Mouse (Mus musculus) midbrain, embryonic 14.5 days (tissue): ENCODE measurements around the gene Gm10518. TPM values are rescaled to one million over a fixed set of nuclear protein-coding genes. Genes with fewer than 3 reads are reported as not detected.

Experiments
- ATAC-seq: fragments of 200-750 bp; cut with Nextera tagmentation; 2 replicates; pipeline ENCODE4 v1.8.0; 2017; ENCODE audit warnings: moderate number of reproducible peaks, moderate library complexity; ENCODE audit not compliant: low FRiP score, low TSS enrichment
- DNase-seq: peaks from one replicate; pipeline ENCODE4 v3.0.0-alpha.2; 2015
- H3K27ac ChIP-seq: fragments of 300-500 bp; sonication (generic); replicated peaks from 2 replicates; pipeline ENCODE4 v1.5.1; 2014; ENCODE audit warnings: mild to moderate bottlenecking, low read depth, low read length, moderate library complexity
- H3K27me3 ChIP-seq: fragments of 300-500 bp; sonication (generic); 2 replicates; pipeline ENCODE4 v1.6.1; 2014; ENCODE audit warnings: low read length, control low read depth, mixed read lengths; ENCODE audit not compliant: control insufficient read depth, insufficient read depth
- H3K36me3 ChIP-seq: fragments of 300-500 bp; sonication (generic); 2 replicates; pipeline ENCODE4 v1.6.1; 2014; ENCODE audit warnings: low read length, control low read depth; ENCODE audit not compliant: control insufficient read depth, insufficient read depth
- H3K4me1 ChIP-seq: fragments of 300-500 bp; sonication (generic); 2 replicates; pipeline ENCODE4 v1.6.1; 2014; ENCODE audit warnings: mild to moderate bottlenecking, antibody characterized with exemption, low read length, control low read depth; ENCODE audit not compliant: control insufficient read depth, insufficient read depth
- H3K4me2 ChIP-seq: fragments of 300-500 bp; sonication (generic); 2 replicates; pipeline ENCODE4 v1.6.1; 2014; ENCODE audit warnings: mild to moderate bottlenecking, low read length, moderate library complexity
- H3K4me3 ChIP-seq: fragments of 300-500 bp; sonication (generic); replicated peaks from 2 replicates; pipeline ENCODE4 v1.5.1; 2014; ENCODE audit warnings: low read depth, low read length
- H3K9ac ChIP-seq: fragments of 300-500 bp; sonication (generic); replicated peaks from 2 replicates; pipeline ENCODE4 v1.6.1; 2014; ENCODE audit warnings: mild to moderate bottlenecking, low read length, moderate library complexity
- H3K9me3 ChIP-seq: fragments of 300-500 bp; sonication (generic); 2 replicates; pipeline ENCODE4 v1.6.1; 2016; ENCODE audit warnings: low read length, control low read depth, mixed read lengths; ENCODE audit not compliant: control insufficient read depth
- WGBS: fragments of 180-500 bp; shearing (Covaris S2); extraction: QIAGEN DNeasy Blood & Tissue Kit; methylation state at CpG from one replicate; pipeline ENCODE4 v1.1.7; 2014; 5-methylcytosine and 5-hydroxymethylcytosine counted together
- polyA plus RNA-seq: library from polyadenylated mRNA; unstranded; fragments of >200 nt; fragmentation: Nextera tagmentation; extraction: Ambion mirVana; gene quantifications from 2 replicates; pipeline ENCODE4 v1.2.1, GENCODE M21; 2014

Gene Gm10518
- polyA plus RNA-seq, 1 experiment from 2014 or later: not detected

DNA sequence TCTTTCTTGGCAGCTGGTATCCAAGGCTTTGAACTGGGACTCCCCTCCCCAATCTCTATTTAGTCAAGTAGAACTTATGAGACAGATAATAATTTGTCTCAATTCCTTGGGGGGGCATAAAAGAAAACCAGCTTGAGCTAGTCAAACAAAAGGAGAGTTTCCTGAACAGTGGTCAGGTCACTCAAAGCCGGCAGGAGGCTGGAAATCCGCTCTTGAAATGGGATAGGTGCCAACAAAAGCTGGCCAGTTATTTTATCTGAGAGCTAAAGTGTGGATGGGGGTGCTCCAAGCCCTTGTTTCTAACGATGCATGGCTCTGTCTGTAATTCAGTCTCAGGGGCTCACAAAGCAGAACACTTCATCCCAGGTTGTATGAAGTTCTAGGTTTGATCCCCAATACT lies 40.8 kb downstream of the Gm10518 start:
- H3K36me3 ChIP-seq: no peaks in the 10 kb centered on the region
- DNase-seq (no peak), ATAC-seq (no peak)
- no peaks in the 10 kb centered on the region for H3K27me3 ChIP-seq
- no peaks in the 10 kb centered on the region for H3K4me1 ChIP-seq
- H3K9ac ChIP-seq: no peak overlapping the region
- no peaks in the 10 kb centered on the region for H3K9me3 ChIP-seq
- 44% methylated on average over 3 of the region's 3 CpGs for WGBS
- no peak overlapping the region for H3K4me2 ChIP-seq
- H3K27ac ChIP-seq: no peak overlapping the region
- H3K4me3 ChIP-seq: no peak overlapping the region

- ATAC-seq (0 out of 2 replicates have a peak, but pooled peaks have one; percentile 57), DNase-seq (peak; percentile 70)
- WGBS: 15% methylated on average over 5 of the region's 5 CpGs
- no peak overlapping the region for H3K4me3 ChIP-seq
- H3K27ac ChIP-seq: no peak overlapping the region
- H3K9me3 ChIP-seq: no peaks in the 10 kb centered on the region
- H3K27me3 ChIP-seq: no peaks in the 10 kb centered on the region
- no peaks in the 10 kb centered on the region for H3K4me1 ChIP-seq
- H3K36me3 ChIP-seq: no peaks in the 10 kb centered on the region
- no peak overlapping the region for H3K4me2 ChIP-seq
- H3K9ac ChIP-seq: no peak overlapping the region
Measured at GRCm38 (mm10) chr1:179844894-179845293, 41.7 kb downstream of the Gm10518 start.

- ATAC-seq (no peak), DNase-seq (no peak)
- Histone ChIP-seq H3K36me3 (no peaks in the 10 kb centered on the region), H3K4me2 (no peak overlapping the region), H3K27ac (no peak overlapping the region), H3K4me1 (no peaks in the 10 kb centered on the region), H3K9ac (no peak overlapping the region), H3K4me3 (no peak overlapping the region), H3K9me3 (no peaks in the 10 kb centered on the region), H3K27me3 (no peaks in the 10 kb centered on the region)
- 85% methylated on average over 16 of the region's 16 CpGs for WGBS
Measured at GRCm38 (mm10) chr1:179845832-179846499, 42.8 kb downstream of the Gm10518 start.

DNA sequence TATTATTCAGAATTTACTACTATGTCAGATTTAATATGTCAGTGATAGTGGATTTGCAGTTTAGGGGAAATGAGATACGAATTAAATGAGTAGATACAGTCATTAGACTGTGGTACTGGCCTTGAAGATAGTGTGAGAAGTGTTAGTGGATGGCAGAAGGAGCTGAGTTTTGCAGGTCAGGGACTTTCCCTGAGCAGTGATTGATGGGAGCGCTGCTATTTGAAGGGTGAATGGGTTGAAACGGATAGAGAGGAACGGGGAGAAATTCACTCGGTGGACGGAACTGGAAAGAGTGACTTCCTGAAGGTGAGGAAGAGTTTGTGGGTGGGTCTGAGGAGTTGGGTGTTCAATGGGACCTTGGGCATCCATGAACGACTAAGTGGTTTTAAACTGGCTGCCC lies 44.0 kb downstream of the Gm10518 start:
- H3K4me1 ChIP-seq: no peaks in the 10 kb centered on the region
- H3K9me3 ChIP-seq: no peaks in the 10 kb centered on the region
- H3K27me3 ChIP-seq: no peaks in the 10 kb centered on the region
- H3K27ac ChIP-seq: no peak overlapping the region
- ATAC-seq: no peak
- H3K9ac ChIP-seq: no peak overlapping the region
- WGBS: 61% methylated on average over 7 of the region's 7 CpGs
- DNase-seq: no peak
- H3K4me2 ChIP-seq: no peak overlapping the region
- no peak overlapping the region for H3K4me3 ChIP-seq
- H3K36me3 ChIP-seq: no peaks in the 10 kb centered on the region

- 4% methylated on average over 20 of the region's 20 CpGs for WGBS
- DNase-seq (peak; percentile 88), ATAC-seq (peak; percentile 57)
- no peaks in the 10 kb centered on the region for H3K9me3 ChIP-seq
- no peaks in the 10 kb centered on the region for H3K4me1 ChIP-seq
- H3K4me2 ChIP-seq: peak overlapping the region; percentile 73
- no peaks in the 10 kb centered on the region for H3K36me3 ChIP-seq
- H3K27ac ChIP-seq: no peak overlapping the region
- no peaks in the 10 kb centered on the region for H3K27me3 ChIP-seq
- H3K4me3 ChIP-seq: peak overlapping the region; percentile 40
- H3K9ac ChIP-seq: peak overlapping the region; percentile 51
Measured at GRCm38 (mm10) chr1:179847759-179848389, 44.7 kb downstream of the Gm10518 start.

GRCm38 (mm10) chr1:179853421-179853820 lies 50.2 kb downstream of the Gm10518 start:
- WGBS: 52% methylated on average over 4 of the region's 4 CpGs
- peak; percentile 53 for DNase-seq
- no peak overlapping the region for H3K27ac ChIP-seq
- H3K36me3 ChIP-seq: no peaks in the 10 kb centered on the region
- H3K27me3 ChIP-seq: no peaks in the 10 kb centered on the region
- no peak overlapping the region for H3K9ac ChIP-seq
- ATAC-seq: no peak
- H3K4me1 ChIP-seq: no peaks in the 10 kb centered on the region
- H3K9me3 ChIP-seq: no peaks in the 10 kb centered on the region
- no peak overlapping the region for H3K4me3 ChIP-seq
- no peak overlapping the region for H3K4me2 ChIP-seq

Other genes with a start within 250 kb of the Gm10518 start
- 146 and 151 TPM in 2 replicates for gene Sccpdh, start 135.2 kb upstream of the Gm10518 start, polyA plus RNA-seq
- gene Kif28, start 58.1 kb upstream of the Gm10518 start, polyA plus RNA-seq: not detected in 2 replicates
- gene Ahctf1, start 304 bp downstream of the Gm10518 start, polyA plus RNA-seq: 19.3 and 24.2 TPM in 2 replicates
- gene Cdc42bpa, start 157.1 kb downstream of the Gm10518 start, polyA plus RNA-seq: 29.5 and 31.8 TPM in 2 replicates